Mouse (Mus musculus): ENCODE results near the gene Stra6l. TPM values are rescaled to one million over a fixed set of nuclear protein-coding genes. Genes with fewer than 3 reads are reported as not detected.

Stra6l gene
- polyA plus RNA-seq, 1 experiment from 2014 or later: 1.6 TPM

DNA sequence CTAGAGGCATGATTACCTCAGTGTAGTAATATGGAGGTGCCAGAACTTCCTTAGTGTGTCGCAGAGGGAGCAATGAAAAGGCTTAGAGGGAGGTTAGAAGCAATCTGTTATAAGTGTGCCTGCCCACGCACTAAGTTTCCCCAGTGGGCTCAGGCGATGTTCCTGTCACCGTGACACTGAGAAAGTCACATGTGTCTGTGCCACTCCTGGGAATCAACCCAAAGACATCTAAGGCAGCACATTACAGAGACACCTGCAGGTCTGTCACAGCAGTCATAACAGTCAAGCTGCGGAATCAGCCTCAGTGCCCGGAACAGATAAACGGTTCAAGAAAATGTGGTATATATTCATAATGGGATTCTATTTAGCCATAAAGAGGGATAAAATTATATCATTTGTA is 16.5 kb upstream of the Stra6l start:
- H3K27me3 ChIP-seq (replicated peaks; ENCODE audit: control insufficient read depth, insufficient read depth, low read length): no peaks in the 10 kb centered on the region
- WGBS: 59% methylated on average over 7 of the region's 7 CpGs
- no peak overlapping the region for H3K4me2 ChIP-seq (ENCODE audit: low read length)
- no peaks in the 10 kb centered on the region for H3K9me3 ChIP-seq (ENCODE audit: control insufficient read depth, low read length)
- H3K36me3 ChIP-seq (ENCODE audit: control insufficient read depth, insufficient read depth): no peaks in the 10 kb centered on the region
- H3K27ac ChIP-seq (ENCODE audit: low read length): no peak overlapping the region
- no peak overlapping the region for H3K9ac ChIP-seq (replicated peaks; ENCODE audit: low read depth, low read length)
- ATAC-seq: 0 out of 2 replicates have a peak, but pooled peaks have one; percentile 19
- H3K4me3 ChIP-seq (replicated peaks; ENCODE audit: low read length): no peak overlapping the region
- H3K4me1 ChIP-seq (replicated peaks; ENCODE audit: control insufficient read depth, insufficient read depth, low read length): peaks cover 34% of the 10 kb centered on the region

DNA sequence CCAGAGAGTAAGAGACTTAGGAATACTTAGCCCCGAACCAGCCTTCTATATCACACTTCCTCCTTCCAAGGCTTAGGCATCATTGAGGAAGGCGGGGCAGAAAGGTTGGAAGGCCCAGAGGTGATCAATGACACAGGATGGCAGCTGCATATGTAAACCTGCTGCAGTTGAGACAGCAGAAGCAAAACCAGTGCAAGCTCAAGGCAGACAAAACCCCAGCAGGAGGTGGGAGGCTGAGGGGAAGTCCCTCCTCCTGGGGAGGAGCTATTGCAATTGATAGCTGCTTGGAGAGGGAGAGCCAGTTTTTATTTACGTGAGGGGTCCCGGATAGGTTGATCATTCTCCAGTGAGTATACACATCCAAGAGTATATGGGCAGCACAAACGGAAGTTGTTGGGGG is 15.0 kb upstream of the Stra6l start:
- Histone ChIP-seq H3K4me3 (replicated peaks; ENCODE audit: low read length) (no peak overlapping the region), H3K27ac (ENCODE audit: low read length) (no peak overlapping the region), H3K9me3 (ENCODE audit: control insufficient read depth, low read length) (no peaks in the 10 kb centered on the region), H3K36me3 (ENCODE audit: control insufficient read depth, insufficient read depth) (no peaks in the 10 kb centered on the region), H3K27me3 (replicated peaks; ENCODE audit: control insufficient read depth, insufficient read depth, low read length) (no peaks in the 10 kb centered on the region), H3K9ac (replicated peaks; ENCODE audit: low read depth, low read length) (no peak overlapping the region), H3K4me1 (replicated peaks; ENCODE audit: control insufficient read depth, insufficient read depth, low read length) (peaks cover 29% of the 10 kb centered on the region), H3K4me2 (ENCODE audit: low read length) (no peak overlapping the region)
- 29% methylated on average over 5 of the region's 5 CpGs for WGBS
- ATAC-seq: no peak

DNA sequence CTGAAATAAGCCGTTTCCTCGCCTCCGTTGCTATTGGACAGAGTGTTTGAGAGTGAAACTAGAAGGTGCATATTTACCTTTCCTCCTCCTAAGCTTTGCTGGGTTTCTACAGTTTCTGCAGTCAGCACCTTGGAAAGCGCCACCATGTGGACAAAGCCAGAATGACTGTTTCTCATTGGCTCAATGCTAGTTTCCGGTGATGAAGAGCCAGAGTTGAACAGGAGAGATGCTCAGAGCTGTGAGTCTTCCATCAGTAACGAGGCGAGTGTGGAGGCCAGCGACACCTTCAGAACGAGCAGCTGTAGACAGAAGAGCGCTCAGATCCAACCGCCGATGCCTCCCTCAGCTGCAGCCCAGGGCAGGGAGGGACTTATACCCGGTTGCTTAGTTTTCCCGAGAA is 4.1 kb upstream of the Stra6l start:
- no peak overlapping the region for H3K27ac ChIP-seq (ENCODE audit: low read length)
- no peaks in the 10 kb centered on the region for H3K4me1 ChIP-seq (replicated peaks; ENCODE audit: control insufficient read depth, insufficient read depth, low read length)
- no peaks in the 10 kb centered on the region for H3K9me3 ChIP-seq (ENCODE audit: control insufficient read depth, low read length)
- ATAC-seq: no peak
- no peak overlapping the region for H3K9ac ChIP-seq (replicated peaks; ENCODE audit: low read depth, low read length)
- no peak overlapping the region for H3K4me2 ChIP-seq (ENCODE audit: low read length)
- no peaks in the 10 kb centered on the region for H3K27me3 ChIP-seq (replicated peaks; ENCODE audit: control insufficient read depth, insufficient read depth, low read length)
- H3K4me3 ChIP-seq (replicated peaks; ENCODE audit: low read length): no peak overlapping the region
- no peaks in the 10 kb centered on the region for H3K36me3 ChIP-seq (ENCODE audit: control insufficient read depth, insufficient read depth)
- WGBS: 44% methylated on average over 14 of the region's 14 CpGs

DNA sequence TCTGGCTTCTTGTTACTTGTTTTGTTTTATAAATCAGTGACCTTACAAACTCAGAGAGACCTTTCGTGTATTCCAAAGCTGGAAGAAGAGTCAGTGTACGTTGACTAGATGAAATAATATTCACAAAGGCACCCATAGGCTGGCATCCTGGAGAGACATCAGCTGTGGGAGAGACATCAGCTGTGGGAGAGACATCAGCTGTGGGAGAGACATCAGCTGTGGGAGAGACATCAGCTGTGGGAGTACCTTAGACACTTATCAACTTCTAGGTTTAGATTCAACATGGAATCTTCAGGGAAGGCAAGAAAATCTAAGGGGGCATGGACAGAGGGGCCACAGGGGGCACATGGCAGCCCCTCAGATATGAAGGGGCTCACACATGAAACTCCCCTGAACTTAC is 2.2 kb upstream of the Stra6l start:
- ATAC-seq: no peak
- WGBS: 95% methylated on average over 2 of the region's 2 CpGs
- no peak overlapping the region for H3K27ac ChIP-seq (ENCODE audit: low read length)

DNA sequence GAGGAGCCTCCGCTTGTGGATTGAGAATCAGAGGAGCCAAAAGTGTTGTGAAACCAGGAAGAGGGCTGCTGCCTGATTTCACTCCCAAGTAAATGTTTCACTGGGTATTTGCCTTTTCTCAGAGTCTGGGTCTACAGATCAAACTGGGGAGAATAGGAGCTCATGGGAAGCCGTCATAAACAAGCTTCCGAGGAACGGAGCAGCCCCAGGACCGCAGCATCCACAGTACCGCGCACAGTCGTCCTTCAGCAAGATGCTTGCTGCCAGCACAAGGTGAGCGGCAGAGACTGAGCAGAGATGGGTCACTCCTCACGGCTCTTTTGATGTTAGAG is 327 bp downstream of the Stra6l start:
- Histone ChIP-seq H3K27ac (ENCODE audit: low read length) (no peak overlapping the region), H3K27me3 (replicated peaks; ENCODE audit: control insufficient read depth, insufficient read depth, low read length) (no peaks in the 10 kb centered on the region), H3K4me2 (ENCODE audit: low read length) (no peak overlapping the region), H3K9ac (replicated peaks; ENCODE audit: low read depth, low read length) (no peak overlapping the region), H3K4me1 (replicated peaks; ENCODE audit: control insufficient read depth, insufficient read depth, low read length) (no peaks in the 10 kb centered on the region), H3K36me3 (ENCODE audit: control insufficient read depth, insufficient read depth) (no peaks in the 10 kb centered on the region), H3K9me3 (ENCODE audit: control insufficient read depth, low read length) (no peaks in the 10 kb centered on the region), H3K4me3 (replicated peaks; ENCODE audit: low read length) (no peak overlapping the region)
- no peak for ATAC-seq
- WGBS: 44% methylated on average over 10 of the region's 10 CpGs

More for the DNA sequence above, 2.2 kb upstream of the Stra6l start:
- Histone ChIP-seq H3K9ac (replicated peaks; ENCODE audit: low read depth, low read length) (no peak overlapping the region), H3K36me3 (ENCODE audit: control insufficient read depth, insufficient read depth) (no peaks in the 10 kb centered on the region), H3K4me3 (replicated peaks; ENCODE audit: low read length) (no peak overlapping the region), H3K27me3 (replicated peaks; ENCODE audit: control insufficient read depth, insufficient read depth, low read length) (no peaks in the 10 kb centered on the region), H3K4me2 (ENCODE audit: low read length) (no peak overlapping the region), H3K4me1 (replicated peaks; ENCODE audit: control insufficient read depth, insufficient read depth, low read length) (no peaks in the 10 kb centered on the region), H3K9me3 (ENCODE audit: control insufficient read depth, low read length) (no peaks in the 10 kb centered on the region)

DNA sequence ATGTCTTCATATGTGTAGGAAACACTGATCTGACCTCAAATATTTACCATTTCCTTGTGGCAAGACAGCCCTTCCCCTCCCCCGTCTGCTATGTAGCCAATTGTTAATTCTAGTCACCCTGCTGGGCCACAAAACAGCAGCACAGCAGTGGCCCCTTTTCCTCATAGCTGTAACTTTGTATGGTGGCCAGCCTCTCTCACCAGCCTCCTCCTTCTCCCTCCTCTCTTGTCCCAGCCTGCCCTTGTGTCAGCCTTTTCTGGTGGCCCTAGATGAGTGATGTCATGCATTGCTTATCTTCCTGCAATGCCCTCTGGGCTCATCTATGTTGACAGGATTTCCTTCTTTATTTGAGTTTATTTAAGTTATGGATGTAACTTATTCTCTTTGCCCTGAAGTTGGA is 955 bp downstream of the Stra6l start:
- WGBS: 27% methylated on average over 1 of the region's 1 CpGs
- no peaks in the 10 kb centered on the region for H3K9me3 ChIP-seq (ENCODE audit: control insufficient read depth, low read length)
- H3K4me2 ChIP-seq (ENCODE audit: low read length): no peak overlapping the region
- no peaks in the 10 kb centered on the region for H3K36me3 ChIP-seq (ENCODE audit: control insufficient read depth, insufficient read depth)
- H3K4me3 ChIP-seq (replicated peaks; ENCODE audit: low read length): no peak overlapping the region
- ATAC-seq: no peak
- no peak overlapping the region for H3K9ac ChIP-seq (replicated peaks; ENCODE audit: low read depth, low read length)
- no peaks in the 10 kb centered on the region for H3K4me1 ChIP-seq (replicated peaks; ENCODE audit: control insufficient read depth, insufficient read depth, low read length)
- no peaks in the 10 kb centered on the region for H3K27me3 ChIP-seq (replicated peaks; ENCODE audit: control insufficient read depth, insufficient read depth, low read length)
- H3K27ac ChIP-seq (ENCODE audit: low read length): no peak overlapping the region

DNA sequence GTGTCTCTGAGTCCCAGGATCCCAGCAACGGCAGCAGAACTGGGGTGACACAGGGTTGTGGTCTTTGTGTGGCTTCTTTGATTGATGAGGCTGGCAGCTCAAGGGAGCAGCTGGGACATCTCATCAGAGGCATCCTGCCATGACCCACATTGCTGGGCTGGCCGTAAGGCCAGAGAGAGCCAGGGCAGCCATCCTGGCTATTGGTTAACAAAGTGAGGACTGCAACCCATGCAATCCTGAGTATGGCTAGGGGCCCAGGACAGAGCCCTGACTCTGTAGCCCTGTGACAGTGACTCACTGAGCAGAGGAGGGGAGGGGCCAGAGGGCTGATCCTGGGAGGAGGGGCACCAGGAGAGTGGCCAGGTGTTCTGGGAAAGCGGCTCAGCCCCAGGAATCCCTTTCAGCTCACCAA is 3.2 kb downstream of the Stra6l start:
- no peaks in the 10 kb centered on the region for H3K27me3 ChIP-seq (replicated peaks; ENCODE audit: control insufficient read depth, insufficient read depth, low read length)
- H3K4me1 ChIP-seq (replicated peaks; ENCODE audit: control insufficient read depth, insufficient read depth, low read length): no peaks in the 10 kb centered on the region
- H3K4me3 ChIP-seq (replicated peaks; ENCODE audit: low read length): no peak overlapping the region
- H3K9ac ChIP-seq (replicated peaks; ENCODE audit: low read depth, low read length): no peak overlapping the region
- ATAC-seq: no peak
- 53% methylated on average over 3 of the region's 3 CpGs for WGBS
- H3K27ac ChIP-seq (ENCODE audit: low read length): no peak overlapping the region
- no peaks in the 10 kb centered on the region for H3K9me3 ChIP-seq (ENCODE audit: control insufficient read depth, low read length)
- no peaks in the 10 kb centered on the region for H3K36me3 ChIP-seq (ENCODE audit: control insufficient read depth, insufficient read depth)
- no peak overlapping the region for H3K4me2 ChIP-seq (ENCODE audit: low read length)

DNA sequence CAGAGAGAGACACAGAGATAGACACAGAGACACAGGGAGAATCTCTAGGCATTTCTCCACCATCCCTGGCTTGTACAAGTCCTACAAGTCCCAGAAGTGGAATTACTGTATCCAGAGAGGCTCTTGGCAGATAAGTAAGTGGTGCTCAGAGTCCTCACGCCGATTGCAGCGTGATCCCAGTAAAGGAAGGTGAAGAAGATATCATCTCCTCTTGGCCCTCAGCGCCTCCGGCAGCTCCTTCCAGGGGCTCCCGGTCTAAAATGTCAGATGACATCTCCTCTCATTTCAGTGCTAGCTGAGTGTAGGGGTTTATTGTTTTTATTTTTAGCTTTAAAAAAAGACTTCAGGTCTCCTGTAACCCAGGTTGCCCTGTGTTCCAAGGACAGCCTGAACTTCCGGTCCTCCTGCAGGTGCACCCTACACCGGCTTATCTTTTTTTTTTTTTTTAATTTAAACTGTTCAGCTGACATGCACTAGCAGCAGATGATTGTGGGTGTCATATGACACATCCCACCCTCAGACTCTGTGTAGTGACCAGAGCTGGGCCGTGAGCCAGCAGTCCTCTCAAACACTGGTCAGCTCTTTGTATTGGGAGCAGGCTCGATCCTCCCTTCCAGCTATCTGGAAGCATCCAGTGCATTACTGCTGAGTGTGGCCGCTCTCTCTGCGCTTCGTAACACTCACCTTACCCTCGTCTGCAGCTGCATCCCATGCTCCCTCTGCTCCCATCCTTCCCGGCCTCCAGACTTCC is 5.2 kb downstream of the Stra6l start:
- Histone ChIP-seq H3K4me2 (ENCODE audit: low read length) (no peak overlapping the region), H3K27me3 (replicated peaks; ENCODE audit: control insufficient read depth, insufficient read depth, low read length) (no peaks in the 10 kb centered on the region), H3K36me3 (ENCODE audit: control insufficient read depth, insufficient read depth) (no peaks in the 10 kb centered on the region), H3K4me3 (replicated peaks; ENCODE audit: low read length) (no peak overlapping the region), H3K27ac (ENCODE audit: low read length) (no peak overlapping the region), H3K9ac (replicated peaks; ENCODE audit: low read depth, low read length) (no peak overlapping the region), H3K4me1 (replicated peaks; ENCODE audit: control insufficient read depth, insufficient read depth, low read length) (no peaks in the 10 kb centered on the region), H3K9me3 (ENCODE audit: control insufficient read depth, low read length) (no peaks in the 10 kb centered on the region)
- ATAC-seq: no peak
- 75% methylated on average over 15 of the region's 15 CpGs for WGBS

DNA sequence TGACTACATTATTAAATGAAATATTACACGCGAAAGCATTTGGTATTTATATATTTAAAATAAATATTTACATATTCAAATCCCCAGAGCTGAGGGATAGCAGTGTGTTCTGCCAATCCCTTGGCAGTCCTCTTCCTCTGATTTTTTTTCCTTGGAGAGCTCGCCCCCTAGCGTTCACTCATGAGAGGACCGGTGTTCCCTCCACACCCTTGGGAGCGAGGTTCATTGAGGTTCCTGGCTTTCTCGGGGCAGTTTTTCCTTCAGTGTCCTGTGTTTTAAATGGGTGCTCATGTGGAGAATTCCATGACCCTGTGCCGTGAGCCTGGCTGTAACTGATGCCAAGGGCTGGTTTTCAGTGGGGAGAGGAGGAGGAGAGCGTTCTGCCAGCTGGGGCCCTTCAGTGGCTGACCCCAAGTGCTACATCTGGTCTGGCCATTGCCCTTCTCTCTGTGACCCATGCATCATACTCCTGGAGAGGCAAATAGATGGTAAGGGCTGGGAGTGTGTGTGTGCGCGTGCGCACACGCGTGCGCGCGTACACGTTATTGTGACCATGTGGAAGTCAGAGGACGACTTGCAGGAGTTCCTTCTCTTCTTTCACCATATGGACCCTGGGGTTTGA is 7.5 kb downstream of the Stra6l start:
- Histone ChIP-seq H3K4me3 (replicated peaks; ENCODE audit: low read length) (no peak overlapping the region), H3K27ac (ENCODE audit: low read length) (no peak overlapping the region), H3K9ac (replicated peaks; ENCODE audit: low read depth, low read length) (no peak overlapping the region), H3K4me2 (ENCODE audit: low read length) (no peak overlapping the region), H3K27me3 (replicated peaks; ENCODE audit: control insufficient read depth, insufficient read depth, low read length) (no peaks in the 10 kb centered on the region), H3K9me3 (ENCODE audit: control insufficient read depth, low read length) (peaks cover 3% of the 10 kb centered on the region; the same call in 1 of the 2 replicates), H3K4me1 (replicated peaks; ENCODE audit: control insufficient read depth, insufficient read depth, low read length) (no peaks in the 10 kb centered on the region), H3K36me3 (ENCODE audit: control insufficient read depth, insufficient read depth) (no peaks in the 10 kb centered on the region)
- 46% methylated on average over 19 of the region's 19 CpGs for WGBS
- peak; percentile 91 for ATAC-seq
